Mouse (Mus musculus) hematopoietic stem cell, adult 5-6 weeks (primary cell): Measurements from ENCODE around the gene Fam161b. TPM values are rescaled to one million over a fixed set of nuclear protein-coding genes. Genes with fewer than 3 reads are reported as not detected.

ENCODE experiments used
- ATAC-seq, 2 experiments: fragments of 125-278 bp in 1 of 2; replicated peaks in 1 of 2; 2 replicates each; pipeline ENCODE4 v1.8.0; 2016 to 2017; ENCODE audit warnings: inconsistent platforms in 2 of 2, mild to moderate bottlenecking in 2 of 2, moderate number of reproducible peaks in 2 of 2, low read depth in 1 of 2, moderate TSS enrichment in 1 of 2; ENCODE audit not compliant: low FRiP score in 2 of 2, poor library complexity in 2 of 2, severe bottlenecking in 2 of 2, insufficient read depth in 1 of 2, low TSS enrichment in 1 of 2
- total RNA-seq: library from RNA; stranded (forward); fragments of 172-1452, 232-1000 nt; gene quantifications from 2 replicates; pipeline ENCODE4 v1.2.3, GENCODE M21; 2017

Fam161b gene
- total RNA-seq, 1 experiment from 2014 or later = 2.3 TPM

GRCm38 (mm10) chr12:84311306-84311705, 50.3 kb downstream of the Fam161b start:
- ATAC-seq = no peak

- ATAC-seq = no peak
These were observed 57.1 kb downstream of the Fam161b start for GRCm38 (mm10) chr12:84304554-84304953.

- ATAC-seq = no peak
These were observed 57.5 kb downstream of the Fam161b start for GRCm38 (mm10) chr12:84304101-84304500.

DNA sequence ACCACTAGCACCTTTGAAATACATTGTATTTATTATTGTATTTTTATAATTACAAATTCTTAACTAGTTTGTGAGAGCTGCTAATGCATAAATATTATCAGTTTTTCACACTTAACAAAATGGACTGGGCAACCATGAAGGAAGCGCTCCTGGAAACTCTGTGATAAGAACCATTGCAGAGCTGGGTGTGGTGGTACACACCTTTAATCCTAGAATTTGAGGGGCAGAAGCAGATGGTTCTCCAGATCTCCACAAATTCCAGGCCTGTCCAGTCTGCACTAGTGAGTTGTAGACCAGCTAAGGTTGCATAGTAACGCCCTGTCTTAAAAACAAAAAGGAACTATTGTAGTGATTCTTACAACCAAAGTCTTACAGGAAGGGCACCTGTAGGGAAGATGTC, 62.4 kb downstream of the Fam161b start:
- no peak for ATAC-seq

DNA sequence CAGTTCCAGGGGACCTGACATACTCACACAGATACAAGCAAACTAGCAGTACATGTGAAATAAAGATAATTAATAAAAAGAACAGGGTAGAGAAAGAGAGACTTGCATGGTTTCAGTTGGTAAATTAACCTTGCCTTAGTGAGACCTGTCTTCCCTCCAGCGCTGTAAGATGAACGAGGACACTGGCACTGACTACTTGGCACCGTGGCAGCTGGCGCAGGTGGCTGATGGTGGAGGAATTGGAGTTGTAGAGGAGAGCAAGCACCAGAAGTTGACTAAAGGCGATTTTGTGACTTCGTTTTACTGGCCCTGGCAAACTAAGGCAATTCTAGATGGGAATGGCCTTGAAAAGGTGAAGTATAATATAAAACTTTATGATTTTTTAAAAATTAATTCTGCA, 63.8 kb downstream of the Fam161b start:
- no peak for ATAC-seq

Other genes starting within 250 kb of the Fam161b start
- 2.9 and 3.7 TPM in 2 replicates for gene Dnal1, start 247.5 kb downstream of the Fam161b start, total RNA-seq
- gene Pnma1, start 213.3 kb downstream of the Fam161b start, total RNA-seq = 0.94 and 2.0 TPM in 2 replicates
- 19.9 and 22.3 TPM in 2 replicates for gene Elmsan1, start 143.0 kb downstream of the Fam161b start, total RNA-seq
- 70.7 and 79.0 TPM in 2 replicates for gene Ptgr2, start 76.6 kb downstream of the Fam161b start, total RNA-seq
- gene Zfp410, start 45.0 kb downstream of the Fam161b start, total RNA-seq = 37.7 and 65.5 TPM in 2 replicates
- 9.5 and 30.1 TPM in 2 replicates for gene Coq6, start 176 bp downstream of the Fam161b start, total RNA-seq
- 44.0 and 58.7 TPM in 2 replicates for gene Entpd5, start 47.2 kb upstream of the Fam161b start, total RNA-seq
- gene Bbof1, start 47.2 kb upstream of the Fam161b start, total RNA-seq = 6.3 and 6.6 TPM in 2 replicates
- gene Rnf113a2, start 55.4 kb upstream of the Fam161b start, total RNA-seq = 36.1 and 45.4 TPM in 2 replicates
- 20.3 and 22.3 TPM in 2 replicates for gene Aldh6a1, start 89.2 kb upstream of the Fam161b start, total RNA-seq
- 26.6 and 35.2 TPM in 2 replicates for gene Lin52, start 89.6 kb upstream of the Fam161b start, total RNA-seq
- gene Vsx2, start 207.9 kb upstream of the Fam161b start, total RNA-seq = not detected in 2 replicates